Mouse (Mus musculus) neural tube, embryonic 13.5 days (tissue): ENCODE data around the gene Csad. TPM values are rescaled to one million over a fixed set of nuclear protein-coding genes. Genes with fewer than 3 reads are reported as not detected.

ENCODE experiments used
- ATAC-seq: fragments of 200-750 bp; cut with Nextera tagmentation; 2 replicates; pipeline ENCODE4 v1.8.0; 2017; ENCODE audit warnings: low read depth, mild to moderate bottlenecking, moderate TSS enrichment, moderate library complexity
- H3K27ac ChIP-seq: fragments of 300-500 bp; sonication (generic); replicated peaks from 2 replicates; pipeline ENCODE4 v1.5.1; 2015; ENCODE audit warnings: moderate library complexity, mild to moderate bottlenecking, inconsistent platforms
- H3K27me3 ChIP-seq: fragments of 300-500 bp; sonication (generic); 2 replicates; pipeline ENCODE4 v1.6.1; 2015; ENCODE audit warnings: mild to moderate bottlenecking, inconsistent platforms
- H3K36me3 ChIP-seq: fragments of 300-500 bp; sonication (generic); 2 replicates; pipeline ENCODE4 v1.6.1; 2015; ENCODE audit warnings: mild to moderate bottlenecking, inconsistent platforms
- H3K4me1 ChIP-seq: fragments of 300-500 bp; sonication (generic); replicated peaks from 2 replicates; pipeline ENCODE4 v1.6.1; 2015; ENCODE audit warnings: inconsistent platforms
- H3K4me2 ChIP-seq: fragments of 300-500 bp; sonication (generic); 2 replicates; pipeline ENCODE4 v1.6.1; 2015; ENCODE audit warnings: inconsistent platforms, mild to moderate bottlenecking, moderate library complexity
- H3K4me3 ChIP-seq: fragments of 300-500 bp; sonication (generic); 2 replicates; pipeline ENCODE4 v1.5.1; 2015; ENCODE audit warnings: mild to moderate bottlenecking, inconsistent platforms
- H3K9ac ChIP-seq: fragments of 300-500 bp; sonication (generic); 2 replicates; pipeline ENCODE4 v1.6.1; 2015; ENCODE audit warnings: moderate library complexity, mild to moderate bottlenecking, inconsistent platforms
- H3K9me3 ChIP-seq: fragments of 300-500 bp; sonication (generic); 2 replicates; pipeline ENCODE4 v1.6.1; 2016; ENCODE audit warnings: inconsistent platforms
- whole genome bisulfite sequencing: fragments of 180-500 bp; shearing (Covaris S2); methylation state at CpG from one replicate; pipeline ENCODE4 v1.1.7; 2015; 5-methylcytosine and 5-hydroxymethylcytosine counted together
- polyA plus RNA-seq: library from polyadenylated mRNA; unstranded; fragments of >200 nt; fragmentation: Nextera tagmentation; extraction: Ambion mirVana; gene quantifications from 2 replicates; pipeline ENCODE4 v1.2.1, GENCODE M21; 2015

Gene Csad
- polyA plus RNA-seq, 1 experiment from 2014 or later, result 38.8 TPM

- H3K9me3 ChIP-seq, result no peaks in the 10 kb centered on the region
- no peak overlapping the region for H3K27ac ChIP-seq
- no peaks in the 10 kb centered on the region for H3K27me3 ChIP-seq
- WGBS, result 94% methylated on average over 4 of the region's 4 CpGs
- H3K9ac ChIP-seq, result no peak overlapping the region
- no peak overlapping the region for H3K4me2 ChIP-seq
- peaks cover 89% of the 10 kb centered on the region for H3K36me3 ChIP-seq
- H3K4me1 ChIP-seq, result peaks cover 24% of the 10 kb centered on the region
- no peak for ATAC-seq
- no peak overlapping the region for H3K4me3 ChIP-seq
Measured at GRCm38 (mm10) chr15:102210816-102211215, 6.3 kb upstream of the Csad start.

GRCm38 (mm10) chr15:102209114-102209513 is 4.6 kb upstream of the Csad start:
- Histone ChIP-seq H3K9me3 (no peaks in the 10 kb centered on the region), H3K4me1 (peaks cover 41% of the 10 kb centered on the region), H3K4me3 (no peak overlapping the region), H3K36me3 (peaks cover 80% of the 10 kb centered on the region), H3K4me2 (no peak overlapping the region), H3K9ac (no peak overlapping the region), H3K27me3 (no peaks in the 10 kb centered on the region), H3K27ac (no peak overlapping the region)
- no peak for ATAC-seq
- 89% methylated on average over 8 of the region's 8 CpGs for WGBS

GRCm38 (mm10) chr15:102208092-102208561 is 3.6 kb upstream of the Csad start:
- peaks cover 70% of the 10 kb centered on the region for H3K36me3 ChIP-seq
- no peak overlapping the region for H3K9ac ChIP-seq
- H3K27me3 ChIP-seq, result no peaks in the 10 kb centered on the region
- no peak for ATAC-seq
- peaks cover 41% of the 10 kb centered on the region for H3K4me1 ChIP-seq
- H3K4me3 ChIP-seq, result no peak overlapping the region
- H3K4me2 ChIP-seq, result no peak overlapping the region
- H3K27ac ChIP-seq, result no peak overlapping the region
- 88% methylated on average over 9 of the region's 9 CpGs for WGBS
- H3K9me3 ChIP-seq, result no peaks in the 10 kb centered on the region

- Histone ChIP-seq H3K4me3 (no peak overlapping the region), H3K9ac (peak overlapping the region; percentile 31; the same call in 1 of the 2 replicates), H3K4me2 (peak overlapping the region; percentile 1; the same call in 1 of the 2 replicates), H3K36me3 (peaks cover 63% of the 10 kb centered on the region), H3K27me3 (no peaks in the 10 kb centered on the region), H3K4me1 (peaks cover 46% of the 10 kb centered on the region), H3K27ac (no peak overlapping the region), H3K9me3 (no peaks in the 10 kb centered on the region)
- WGBS, result 74% methylated on average over 3 of the region's 3 CpGs
- no peak for ATAC-seq
Measured at GRCm38 (mm10) chr15:102207351-102207750, 2.8 kb upstream of the Csad start.

GRCm38 (mm10) chr15:102205779-102206178 is 1.3 kb upstream of the Csad start:
- peaks cover 49% of the 10 kb centered on the region for H3K36me3 ChIP-seq
- H3K4me1 ChIP-seq, result peaks cover 49% of the 10 kb centered on the region
- H3K9ac ChIP-seq, result peak overlapping the region; percentile 96
- H3K4me2 ChIP-seq, result peak overlapping the region; percentile 85
- H3K9me3 ChIP-seq, result no peaks in the 10 kb centered on the region
- H3K27ac ChIP-seq, result peak overlapping the region; percentile 100
- ATAC-seq, result peak; percentile 37
- WGBS, result 26% methylated on average over 8 of the region's 8 CpGs
- no peaks in the 10 kb centered on the region for H3K27me3 ChIP-seq
- H3K4me3 ChIP-seq, result peak overlapping the region; percentile 81

GRCm38 (mm10) chr15:102203835-102204381 is 616 bp downstream of the Csad start:
- H3K4me2 ChIP-seq, result peak overlapping the region; percentile 85
- ATAC-seq, result peak; percentile 48
- H3K4me3 ChIP-seq, result peak overlapping the region; percentile 81
- WGBS, result 0% methylated on average over 27 of the region's 72 CpGs
- peaks cover 32% of the 10 kb centered on the region for H3K36me3 ChIP-seq
- H3K9ac ChIP-seq, result peak overlapping the region; percentile 96
- no peaks in the 10 kb centered on the region for H3K27me3 ChIP-seq
- H3K27ac ChIP-seq, result peak overlapping the region; percentile 100
- H3K4me1 ChIP-seq, result peaks cover 49% of the 10 kb centered on the region
- no peaks in the 10 kb centered on the region for H3K9me3 ChIP-seq

- Histone ChIP-seq H3K9me3 (no peaks in the 10 kb centered on the region), H3K4me2 (peak within 1 kb of the TSS; percentile 85), H3K27me3 (no peaks in the 10 kb centered on the region), H3K4me3 (peak within 1 kb of the TSS; percentile 81), H3K36me3 (peaks cover 25% of the 10 kb centered on the region), H3K4me1 (peaks cover 49% of the 10 kb centered on the region), H3K27ac (peak within 1 kb of the TSS; percentile 100), H3K9ac (peak within 1 kb of the TSS; percentile 96)
- ATAC-seq, result peak; percentile 96
- WGBS, result 1% methylated on average over 65 of the region's 68 CpGs
Measured at GRCm38 (mm10) chr15:102202971-102203834, 1.3 kb downstream of the Csad start, which contains the start of gene Zfp740. TSS of gene Zfp740 (plus strand) at chr15:102203249.

- Histone ChIP-seq H3K27ac (no peak overlapping the region), H3K27me3 (no peaks in the 10 kb centered on the region), H3K36me3 (no peaks in the 10 kb centered on the region), H3K4me2 (no peak overlapping the region), H3K9ac (no peak overlapping the region), H3K4me3 (no peak overlapping the region), H3K4me1 (peaks cover 9% of the 10 kb centered on the region), H3K9me3 (no peaks in the 10 kb centered on the region)
- 83% methylated on average over 4 of the region's 4 CpGs for WGBS
- ATAC-seq, result no peak
Measured at GRCm38 (mm10) chr15:102198841-102199240, 5.7 kb downstream of the Csad start.

GRCm38 (mm10) chr15:102195373-102195772 is 9.2 kb downstream of the Csad start:
- Histone ChIP-seq H3K36me3 (no peaks in the 10 kb centered on the region), H3K4me1 (no peaks in the 10 kb centered on the region), H3K27ac (no peak overlapping the region), H3K4me3 (no peak overlapping the region), H3K9ac (no peak overlapping the region), H3K9me3 (no peaks in the 10 kb centered on the region), H3K4me2 (no peak overlapping the region), H3K27me3 (no peaks in the 10 kb centered on the region)
- 82% methylated on average over 4 of the region's 4 CpGs for WGBS
- ATAC-seq, result no peak

- no peaks in the 10 kb centered on the region for H3K9me3 ChIP-seq
- WGBS, result 92% methylated on average over 4 of the region's 4 CpGs
Measured at GRCm38 (mm10) chr15:102194439-102194838, 10.1 kb downstream of the Csad start.

GRCm38 (mm10) chr15:102193652-102194051 is 10.9 kb downstream of the Csad start:
- Histone ChIP-seq H3K27ac (no peak overlapping the region), H3K4me1 (no peaks in the 10 kb centered on the region), H3K9me3 (no peaks in the 10 kb centered on the region), H3K36me3 (no peaks in the 10 kb centered on the region), H3K27me3 (no peaks in the 10 kb centered on the region), H3K9ac (no peak overlapping the region), H3K4me3 (no peak overlapping the region), H3K4me2 (no peak overlapping the region)
- WGBS, result 90% methylated on average over 4 of the region's 4 CpGs
- no peak for ATAC-seq

More at GRCm38 (mm10) chr15:102194439-102194838, 10.1 kb downstream of the Csad start:
- Histone ChIP-seq H3K4me3 (no peak overlapping the region), H3K9ac (no peak overlapping the region), H3K27me3 (no peaks in the 10 kb centered on the region), H3K36me3 (no peaks in the 10 kb centered on the region), H3K4me1 (no peaks in the 10 kb centered on the region), H3K27ac (no peak overlapping the region), H3K4me2 (no peak overlapping the region)
- no peak for ATAC-seq

GRCm38 (mm10) chr15:102192820-102193386 is 11.6 kb downstream of the Csad start:
- Histone ChIP-seq H3K4me3 (no peak overlapping the region), H3K9me3 (no peaks in the 10 kb centered on the region), H3K9ac (no peak overlapping the region), H3K36me3 (no peaks in the 10 kb centered on the region), H3K4me2 (no peak overlapping the region), H3K27me3 (no peaks in the 10 kb centered on the region), H3K4me1 (no peaks in the 10 kb centered on the region), H3K27ac (no peak overlapping the region)
- ATAC-seq, result no peak
- 69% methylated on average over 5 of the region's 5 CpGs for WGBS
